ENCODE assay signal across 8 mouse cellular contexts in the genomic region with DNA sequence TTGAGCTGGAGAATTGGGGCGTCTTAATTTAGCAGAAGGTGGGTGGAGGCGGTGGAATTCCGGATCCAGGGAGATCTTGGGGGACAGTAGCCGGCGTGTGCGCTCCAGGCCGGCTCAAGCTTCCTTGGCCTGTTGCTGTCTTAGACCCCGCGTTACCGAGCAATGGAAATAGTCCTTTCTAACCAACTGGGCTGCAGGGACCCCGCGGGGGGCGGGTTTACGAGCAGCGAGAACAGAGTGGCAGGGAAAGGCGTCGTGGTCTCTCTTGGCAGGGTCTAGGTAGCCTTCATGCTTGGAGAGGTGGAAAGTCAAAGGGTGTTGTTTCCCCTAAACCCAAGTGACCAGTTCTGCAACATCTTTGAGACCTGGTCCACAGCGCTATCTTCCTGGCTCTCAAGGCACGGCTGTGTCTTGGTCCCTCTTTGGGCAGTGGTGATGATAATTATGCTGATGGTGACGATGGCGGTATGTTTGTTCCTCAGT. TPM values are rescaled to one million over a fixed set of nuclear protein-coding genes. Genes with fewer than 3 reads are reported as not detected.
DNase-seq lines count a peak whose midpoint lies in the region; ATAC-seq and TF ChIP-seq lines count a peak whose summit lies in the region.

No protein-coding gene starts in this region.

- dilution Hi-C loops in CH12.LX (cut with MboI; ENCODE audit: extremely low pct_ligation_motif_present, extremely low pct_unique_long_range_greater_than_20kb, low sequenced_read_pairs) = no loop called here

- TF ChIP-seq POLR2A in CH12.LX (IDR thresholded peaks at IDR 0.05; ENCODE audit: low read depth, low read length) = no peak

- peak overlapping the region; percentile 82 for H3K4me2 ChIP-seq in CH12.LX (ENCODE audit: insufficient read depth, low read depth, poor library complexity, severe bottlenecking)
- peak overlapping the region; percentile 83 for H3K4me2 ChIP-seq in embryonic facial prominence, embryonic 11.5 days (ENCODE audit: low read depth, low read length)
- H3K4me2 ChIP-seq in hindbrain, embryonic 15.5 days = peak overlapping the region; percentile 95
- H3K4me2 ChIP-seq in liver, postnatal 0 days (ENCODE audit: low read depth, low read length) = peak overlapping the region; percentile 79

- TF ChIP-seq RAD21 in CH12.LX (IDR thresholded peaks at IDR 0.05; ENCODE audit: low read depth, low read length) = no peak

- H3K9me3 ChIP-seq in CH12.LX (replicated peaks; ENCODE audit: low read length) = peaks cover 11% of the 10 kb centered on the region
- H3K9me3 ChIP-seq in embryonic facial prominence, embryonic 11.5 days (replicated peaks; ENCODE audit: control insufficient read depth, low read length) = no peaks in the 10 kb centered on the region
- H3K9me3 ChIP-seq in hindbrain, embryonic 15.5 days = no peaks in the 10 kb centered on the region
- H3K9me3 ChIP-seq in liver, postnatal 0 days (ENCODE audit: low read length) = no peaks in the 10 kb centered on the region

- H3K79me2 ChIP-seq in CH12.LX (replicated peaks; ENCODE audit: control insufficient read depth, extremely low read depth, insufficient read depth, poor library complexity, severe bottlenecking) = no peaks in the 10 kb centered on the region

- TF ChIP-seq EP300 in CH12.LX (IDR thresholded peaks at IDR 0.05; ENCODE audit: low read length) = no peak
- TF ChIP-seq EP300 in liver, postnatal 0 days (IDR thresholded peaks at IDR 0.05; ENCODE audit: low read depth) = no peak

- H3K4me1 ChIP-seq in CH12.LX (ENCODE audit: control insufficient read depth in 1 of 2, insufficient read depth in 2 of 2) = peaks cover 0 to 20% of the 10 kb centered on the region in 2 experiments; a peak in 2 of 4 replicates
- H3K4me1 ChIP-seq in embryonic facial prominence, embryonic 11.5 days (ENCODE audit: control insufficient read depth, insufficient read depth, low read length) = 0 out of 2 replicates have a peak, but pooled peaks cover 3% of the 10 kb centered on the region
- peaks cover 42% of the 10 kb centered on the region for H3K4me1 ChIP-seq in hindbrain, embryonic 15.5 days (replicated peaks)
- peaks cover 18% of the 10 kb centered on the region for H3K4me1 ChIP-seq in liver, postnatal 0 days (ENCODE audit: insufficient read depth)

- H3K27ac ChIP-seq in CH12.LX (ENCODE audit: insufficient read depth, low read depth) = no peak overlapping the region
- H3K27ac ChIP-seq in embryonic facial prominence, embryonic 11.5 days (replicated peaks; ENCODE audit: low read depth, low read length) = peak overlapping the region; percentile 99
- peak overlapping the region; percentile 43; the same call in 1 of the 2 replicates for H3K27ac ChIP-seq in hindbrain, embryonic 15.5 days (replicated peaks)
- peak overlapping the region; percentile 11; the same call in 1 of the 2 replicates for H3K27ac ChIP-seq in liver, postnatal 0 days (ENCODE audit: low read depth)

- no peak for TF ChIP-seq CTCF in CH12.LX (conservative IDR thresholded peaks at IDR 0.05 in 1 of 2, IDR thresholded peaks at IDR 0.05 in 1 of 2; ENCODE audit: low read depth in 2 of 2, low read length in 2 of 2)
- TF ChIP-seq CTCF in liver, postnatal 0 days (IDR thresholded peaks at IDR 0.05; ENCODE audit: low read depth) = no peak

- H3K9ac ChIP-seq in CH12.LX (ENCODE audit: insufficient read depth, low read depth) = no peak overlapping the region
- H3K9ac ChIP-seq in embryonic facial prominence, embryonic 11.5 days (replicated peaks; ENCODE audit: low read length) = peak overlapping the region; percentile 77
- peak overlapping the region; percentile 55 for H3K9ac ChIP-seq in hindbrain, embryonic 15.5 days
- 0 out of 2 replicates have a peak overlapping the region, but pooled peaks have one; percentile 21 for H3K9ac ChIP-seq in liver, postnatal 0 days (replicated peaks)

- 1% methylated on average over 21 of the region's 21 CpGs for WGBS in embryonic facial prominence, embryonic 11.5 days
- under 1% methylated on average over 21 of the region's 21 CpGs for WGBS in hindbrain, embryonic 15.5 days
- WGBS in liver, postnatal 0 days (ENCODE audit: insufficient replicate concordance) = 1% methylated on average over 21 of the region's 21 CpGs

- peak; percentile 64 to 72 for DNase-seq in cerebellum, postnatal 10 days
- no peak for DNase-seq in cerebellum, adult 9-10 months
- no peak for DNase-seq in CH12.LX (ENCODE audit: extremely low read depth)
- DNase-seq in embryonic facial prominence, embryonic 11.5 days (ENCODE audit: low spot score) = peak; percentile 56
- no peak for DNase-seq in liver, postnatal 0 days
- DNase-seq in splenic B cell, adult 2 months (ENCODE audit: low read depth, low spot score) = peak; percentile 20
- DNase-seq in adrenal gland, adult (ENCODE audit: inconsistent age in 2 of 2, low spot score in 1 of 2) = no peak

- H3K27me3 ChIP-seq in CH12.LX (replicated peaks) = peaks cover 15% of the 10 kb centered on the region
- H3K27me3 ChIP-seq in embryonic facial prominence, embryonic 11.5 days (ENCODE audit: control insufficient read depth, insufficient read depth, low read length) = peaks cover 6% of the 10 kb centered on the region; the same call in 1 of the 2 replicates
- peaks cover 15% of the 10 kb centered on the region for H3K27me3 ChIP-seq in hindbrain, embryonic 15.5 days
- H3K27me3 ChIP-seq in liver, postnatal 0 days (ENCODE audit: insufficient read depth, low read length) = peaks cover 53% of the 10 kb centered on the region
- no peaks in the 10 kb centered on the region for H3K27me3 ChIP-seq in splenic B cell, adult 2 months (ENCODE audit: control insufficient read depth, insufficient read depth, low read length, poor library complexity, severe bottlenecking)

- H3K4me3 ChIP-seq in CH12.LX (replicated peaks in 1 of 3; ENCODE audit: low read depth in 2 of 3, low read length in 2 of 3, poor library complexity in 1 of 3) = peak overlapping the region in 2 of 3 experiments; percentile 36 to 43
- peak overlapping the region; percentile 73 for H3K4me3 ChIP-seq in embryonic facial prominence, embryonic 11.5 days (ENCODE audit: low read depth, low read length)
- H3K4me3 ChIP-seq in hindbrain, embryonic 15.5 days = peak overlapping the region; percentile 49
- H3K4me3 ChIP-seq in liver, postnatal 0 days (ENCODE audit: low read depth, low read length) = peak overlapping the region; percentile 40

- no peaks in the 10 kb centered on the region for H3K36me3 ChIP-seq in CH12.LX (replicated peaks in 1 of 2; ENCODE audit: control insufficient read depth in 1 of 2, insufficient read depth in 1 of 2, low read length in 1 of 2)
- H3K36me3 ChIP-seq in embryonic facial prominence, embryonic 11.5 days (replicated peaks; ENCODE audit: control insufficient read depth, insufficient read depth, low read depth, low read length) = no peaks in the 10 kb centered on the region
- no peaks in the 10 kb centered on the region for H3K36me3 ChIP-seq in hindbrain, embryonic 15.5 days
- no peaks in the 10 kb centered on the region for H3K36me3 ChIP-seq in liver, postnatal 0 days (replicated peaks; ENCODE audit: insufficient read depth, low read length)
- H3K36me3 ChIP-seq in splenic B cell, adult 2 months (ENCODE audit: control insufficient read depth, insufficient read depth, low read length, poor library complexity, severe bottlenecking) = no peaks in the 10 kb centered on the region

- in situ Hi-C loops in CH12.LX (cut with MboI; ENCODE audit: low pct_ligation_motif_present, low pct_unique_long_range_greater_than_20kb, low sequenced_read_pairs) = loop anchor here (10.0 to 25.0 kb wide), 5 partner anchors 362 to 1302 kb away; no protein-coding TSS in a partner anchor

- 0 out of 2 replicates have a peak, but pooled peaks have one; percentile 0 for ATAC-seq in embryonic facial prominence, embryonic 11.5 days (replicated peaks; ENCODE audit: insufficient number of reproducible peaks, low FRiP score, low TSS enrichment, low read depth)
- ATAC-seq in hindbrain, embryonic 15.5 days (ENCODE audit: low FRiP score, low read depth) = peak; percentile 37
- ATAC-seq in liver, postnatal 0 days = peak; percentile 11; the same call in 1 of the 2 replicates

TF ChIP-seq in CH12.LX, 34 proteins besides CTCF, POLR2A, EP300 and RAD21:
- no peak for TF ChIP-seq ZNF384 (IDR thresholded peaks at IDR 0.05; ENCODE audit: low read depth, low read length)
- no peak for TF ChIP-seq BHLHE40 (IDR thresholded peaks at IDR 0.05; ENCODE audit: low read depth, low read length)
- no peak for TF ChIP-seq JUN (IDR thresholded peaks at IDR 0.05; ENCODE audit: insufficient read depth, low read depth, low read length)
- no peak for TF ChIP-seq IRF4 (IDR thresholded peaks at IDR 0.05; ENCODE audit: low read depth, low read length)
- no peak for TF ChIP-seq NELFE (IDR thresholded peaks at IDR 0.05; ENCODE audit: low read depth, low read length)
- TF ChIP-seq POLR2AphosphoS2 (IDR thresholded peaks at IDR 0.05; ENCODE audit: low read depth, low read length) = no peak
- no peak for TF ChIP-seq CHD1 (IDR thresholded peaks at IDR 0.05; ENCODE audit: low read depth, low read length)
- no peak for TF ChIP-seq MYC (IDR thresholded peaks at IDR 0.05; ENCODE audit: low read depth, low read length)
- no peak for TF ChIP-seq USF1 (IDR thresholded peaks at IDR 0.05; ENCODE audit: low read depth, low read length)

RNA-seq across cellular contexts. Expression of a gene that starts 4.5 kb away (rescaled TPM):
- 0.04 and 0.25 TPM in 2 replicates for total RNA-seq in CH12.LX (2012; rRNA removed)
- total RNA-seq in CH12.LX (2014; rRNA removed) = 0.13 TPM in 1 of 2 replicates, not detected in the other
- polyA plus RNA-seq in CH12.LX (2012; ENCODE audit: insufficient read length, low read depth) = 0.10 and 0.13 TPM in 2 replicates
- 87.2 and 88.6 TPM in 2 replicates for polyA plus RNA-seq in embryonic facial prominence, embryonic 11.5 days (2014; fragmentation: Nextera tagmentation; extraction: Ambion mirVana)
- 17.1 and 17.4 TPM in 2 replicates for polyA plus RNA-seq in hindbrain, embryonic 15.5 days (2015; fragmentation: Nextera tagmentation; extraction: Ambion mirVana)
- 1.3 TPM in 2 replicates for polyA plus RNA-seq in liver, postnatal 0 days (2015; fragmentation: Nextera tagmentation; extraction: Ambion mirVana)

Comparison
In these comparisons a context has a peak if more than half of its experiments do, and no peak if none do; other contexts are left out.
1. DNase-seq: peak in cerebellum, postnatal 10 days (2 of 2), embryonic facial prominence, embryonic 11.5 days (single experiment) and splenic B cell, adult 2 months (single experiment); none in cerebellum, adult 9-10 months (single experiment), CH12.LX (single experiment), liver, postnatal 0 days (single experiment) and adrenal gland, adult (0 of 2).
2. Peak in every context shown above with its lines, with median percentiles within 50 percentile points of each other: H3K4me2 ChIP-seq, H3K4me3 ChIP-seq and ATAC-seq.